Mouse (Mus musculus) MEL (cell line): ENCODE measurements around the gene Galt. TPM values are rescaled to one million over a fixed set of nuclear protein-coding genes. Genes with fewer than 3 reads are reported as not detected.

ENCODE experiments used
- DNase-seq: peaks from one replicate; pipeline ENCODE4 v3.0.0; 2011; ENCODE audit warnings: low read depth, low spot score
- H3K27ac ChIP-seq: 2 replicates; pipeline ENCODE4 v1.5.1; 2012; ENCODE audit warnings: low read depth, mild to moderate bottlenecking, control low read depth, low read length, moderate library complexity; ENCODE audit not compliant: control insufficient read depth
- H3K27me3 ChIP-seq, 2 experiments: fragments of 150-350 bp in 1 of 2; sonication (generic) in 1 of 2; 2 replicates each; pipeline ENCODE4 v1.6.1; 2012; ENCODE audit warnings: low read length in 2 of 2, mild to moderate bottlenecking in 2 of 2, improper control_type of control experiment in 1 of 2, moderate library complexity in 1 of 2; ENCODE audit not compliant: insufficient read depth in 2 of 2, control insufficient read depth in 1 of 2
- H3K36me3 ChIP-seq, 2 experiments: 2 replicates each; pipeline ENCODE4 v1.6.1; 2012 to 2014; ENCODE audit warnings: low read length in 2 of 2, improper control_type of control experiment in 1 of 2, inconsistent platforms in 1 of 2, mild to moderate bottlenecking in 1 of 2; ENCODE audit not compliant: insufficient read depth in 2 of 2, control insufficient read depth in 1 of 2
- H3K4me1 ChIP-seq, 2 experiments: fragments of 150-350 bp in 1 of 2; sonication (generic) in 1 of 2; 2 replicates each; pipeline ENCODE4 v1.6.1; 2012; ENCODE audit warnings: low read length in 2 of 2, improper control_type of control experiment in 1 of 2, mild to moderate bottlenecking in 1 of 2; ENCODE audit not compliant: insufficient read depth in 2 of 2, control insufficient read depth in 1 of 2
- H3K4me3 ChIP-seq, 2 experiments: fragments of 150-350 bp in 1 of 2; sonication (generic) in 1 of 2; 2 replicates each; pipeline ENCODE4 v1.5.1; 2012; ENCODE audit warnings: low read depth in 2 of 2, low read length in 2 of 2, mild to moderate bottlenecking in 2 of 2, moderate library complexity in 2 of 2, control low read depth in 1 of 2, improper control_type of control experiment in 1 of 2; ENCODE audit not compliant: control insufficient read depth in 1 of 2, insufficient read depth in 1 of 2
- H3K79me2 ChIP-seq: 2 replicates; pipeline ENCODE4 v1.6.1; 2012; ENCODE audit warnings: mild to moderate bottlenecking, low read length, moderate library complexity; ENCODE audit not compliant: control insufficient read depth, poor library complexity, insufficient read depth
- H3K9ac ChIP-seq: 2 replicates; pipeline ENCODE4 v1.6.1; 2012; ENCODE audit warnings: low read depth, mild to moderate bottlenecking, control low read depth, low read length, moderate library complexity; ENCODE audit not compliant: control insufficient read depth, poor library complexity, severe bottlenecking
- H3K9me3 ChIP-seq: fragments of 150-350 bp; sonication (generic); replicated peaks from 2 replicates; pipeline ENCODE4 v1.6.1; 2012; ENCODE audit warnings: mild to moderate bottlenecking, low read length, improper control_type of control experiment, moderate library complexity; ENCODE audit not compliant: insufficient read depth
- CHD1 ChIP-seq: IDR thresholded peaks from 2 replicates; pipeline ENCODE4 v1.6.1; 2012; ENCODE audit warnings: low read depth, mild to moderate bottlenecking, inconsistent platforms, low read length, improper control_type of control experiment
- CTCF ChIP-seq, 3 experiments: IDR thresholded peaks in 2 of 3; conservative IDR thresholded peaks in 1 of 3; 2 replicates each; pipeline ENCODE4 v1.5.1; 2011 to 2012; ENCODE audit warnings: low read length in 3 of 3, low read depth in 2 of 3, mild to moderate bottlenecking in 2 of 3, improper control_type of control experiment in 1 of 3, inconsistent platforms in 1 of 3, mixed read lengths in 1 of 3, moderate library complexity in 1 of 3; ENCODE audit not compliant: control insufficient read depth in 1 of 3, insufficient read depth in 1 of 3, poor library complexity in 1 of 3, severe bottlenecking in 1 of 3
- E2F4 ChIP-seq: IDR thresholded peaks from 2 replicates; pipeline ENCODE4 v1.6.1; 2011; ENCODE audit warnings: low read depth, low read length, improper control_type of control experiment, borderline replicate concordance
- KAT2A ChIP-seq: conservative IDR thresholded peaks from 2 replicates; pipeline ENCODE4 v1.6.1; 2012; ENCODE audit warnings: low read depth, low read length, improper control_type of control experiment, inconsistent platforms
- MAFK ChIP-seq: IDR thresholded peaks from 2 replicates; pipeline ENCODE4 v1.6.1; 2011; ENCODE audit warnings: low read depth, mild to moderate bottlenecking, low read length, improper control_type of control experiment, borderline replicate concordance
- MYC ChIP-seq: IDR thresholded peaks from 2 replicates; pipeline ENCODE4 v1.6.1; 2011; ENCODE audit warnings: low read depth, mild to moderate bottlenecking, low read length, improper control_type of control experiment, moderate library complexity
- NRF1 ChIP-seq: IDR thresholded peaks from 2 replicates; pipeline ENCODE4 v1.6.1; 2014; ENCODE audit warnings: low read depth, mild to moderate bottlenecking, inconsistent platforms, low read length, improper control_type of control experiment, moderate library complexity; ENCODE audit not compliant: poor library complexity, insufficient read depth, severe bottlenecking
- POLR2A ChIP-seq, 2 experiments: IDR thresholded peaks; 2 replicates each; pipeline ENCODE4 v1.6.1; 2011 to 2012; ENCODE audit warnings: low read length in 2 of 2, mild to moderate bottlenecking in 2 of 2, control low read depth in 1 of 2, improper control_type of control experiment in 1 of 2, low read depth in 1 of 2, moderate library complexity in 1 of 2; ENCODE audit not compliant: control insufficient read depth in 1 of 2, insufficient read depth in 1 of 2, poor library complexity in 1 of 2
- POLR2AphosphoS2 ChIP-seq: IDR thresholded peaks from 2 replicates; pipeline ENCODE4 v1.6.1; 2011; ENCODE audit warnings: low read length, improper control_type of control experiment
- POLR2AphosphoS5 ChIP-seq: IDR thresholded peaks from 2 replicates; pipeline ENCODE4 v1.6.1; 2012; ENCODE audit warnings: low read depth, borderline replicate concordance, mild to moderate bottlenecking, inconsistent platforms, low read length, moderate library complexity, mixed read lengths
- SMC3 ChIP-seq: IDR thresholded peaks from 2 replicates; pipeline ENCODE4 v1.6.1; 2011; ENCODE audit warnings: low read depth, low read length, improper control_type of control experiment
- TBP ChIP-seq: IDR thresholded peaks from 2 replicates; pipeline ENCODE4 v1.8.0; 2011; ENCODE audit warnings: low read depth, low read length, improper control_type of control experiment
- TCF12 ChIP-seq: IDR thresholded peaks from 2 replicates; pipeline ENCODE4 v1.6.1; 2014; ENCODE audit warnings: low read depth, mild to moderate bottlenecking, inconsistent platforms, low read length, improper control_type of control experiment, moderate library complexity
- UBTF ChIP-seq: IDR thresholded peaks from 2 replicates; pipeline ENCODE4 v1.6.1; 2012; ENCODE audit warnings: low read depth, mild to moderate bottlenecking, inconsistent platforms, low read length, improper control_type of control experiment, moderate library complexity, borderline replicate concordance; ENCODE audit not compliant: insufficient read depth
- USF1 ChIP-seq: IDR thresholded peaks from 2 replicates; pipeline ENCODE4 v1.6.1; 2014; ENCODE audit warnings: low read depth, mild to moderate bottlenecking, inconsistent platforms, low read length, improper control_type of control experiment, moderate library complexity
- ZKSCAN1 ChIP-seq: IDR thresholded peaks from 2 replicates; pipeline ENCODE4 v1.6.1; 2012; ENCODE audit warnings: low read depth, mild to moderate bottlenecking, inconsistent platforms, low read length, improper control_type of control experiment, moderate library complexity
- ZNF384 ChIP-seq: IDR thresholded peaks from 2 replicates; pipeline ENCODE4 v1.6.1; 2012; ENCODE audit warnings: low read depth, mild to moderate bottlenecking, inconsistent platforms, low read length, improper control_type of control experiment
- polyA plus RNA-seq, 2 experiments: library from polyadenylated mRNA; stranded (reverse) in 1 of 2; unstranded in 1 of 2; fragments of >175 nt in 1 of 2; fragments of >200 nt in 1 of 2; gene quantifications; 2 replicates each; pipeline versions ENCODE4 v1.2.1 to v1.2.4; 2012; ENCODE audit warnings: low replicate concordance in 2 of 2, low read depth in 1 of 2; ENCODE audit not compliant: insufficient read length in 2 of 2, insufficient read depth in 1 of 2, missing spikeins in 1 of 2
- total RNA-seq: library from RNA; depleted of rRNA; stranded (reverse); fragments of 300-350 nt; gene quantifications from 2 replicates; pipeline ENCODE4 v1.2.3, GENCODE M21; 2012

The Galt gene
- total and polyA plus RNA-seq, 3 experiments = 26.5 to 31.9 TPM; not detected in 1

DNA sequence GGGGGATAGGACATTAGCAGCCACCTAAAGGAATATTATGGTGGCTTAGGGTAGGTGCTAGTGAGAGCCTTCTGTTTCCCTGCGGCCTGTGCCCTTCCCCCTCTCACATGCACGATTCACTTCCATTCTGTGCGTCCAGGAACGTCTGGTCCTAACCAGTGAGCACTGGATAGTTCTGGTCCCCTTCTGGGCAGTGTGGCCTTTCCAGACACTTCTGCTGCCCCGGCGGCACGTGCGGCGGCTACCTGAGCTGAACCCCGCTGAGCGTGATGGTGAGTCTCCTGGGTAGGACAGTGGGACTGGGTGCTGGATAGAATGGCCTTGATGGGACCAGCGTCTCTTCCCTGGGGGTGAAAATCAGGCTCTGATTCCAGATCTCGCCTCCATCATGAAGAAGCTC is 2.3 kb downstream of the Galt start:
- Histone ChIP-seq H3K36me3 (peaks cover 0 to 13% of the 10 kb centered on the region in 2 experiments; a peak in 2 of 4 replicates), H3K9me3 (no peaks in the 10 kb centered on the region), H3K27ac (no peak overlapping the region), H3K4me1 (peaks cover 6 to 22% of the 10 kb centered on the region in 2 experiments), H3K4me3 (no peak overlapping the region), H3K79me2 (peaks cover 1% of the 10 kb centered on the region; the same call in 1 of the 2 replicates), H3K27me3 (no peaks in the 10 kb centered on the region), H3K9ac (no peak overlapping the region)
- no peak for TF ChIP-seq SMC3
- no peak for TF ChIP-seq ZKSCAN1
- TF ChIP-seq POLR2A (IDR thresholded peaks at IDR 0.05; ENCODE audit: control insufficient read depth in 1 of 2, insufficient read depth in 1 of 2, low read depth in 1 of 2, low read length in 2 of 2, poor library complexity in 1 of 2) = no peak
- TF ChIP-seq USF1 = no peak
- no peak for TF ChIP-seq CHD1
- no peak for TF ChIP-seq POLR2AphosphoS5
- no peak for TF ChIP-seq CTCF (IDR thresholded peaks at IDR 0.05 in 2 of 3, conservative IDR thresholded peaks at IDR 0.05 in 1 of 3; ENCODE audit: control insufficient read depth in 1 of 3, insufficient read depth in 1 of 3, low read depth in 2 of 3, low read length in 3 of 3, poor library complexity in 1 of 3, severe bottlenecking in 1 of 3)
- TF ChIP-seq E2F4 = no peak
- TF ChIP-seq KAT2A = no peak
- no peak for TF ChIP-seq MAFK
- no peak for TF ChIP-seq TCF12
- TF ChIP-seq MYC = no peak
- TF ChIP-seq NRF1 = no peak
- DNase-seq = no peak

DNA sequence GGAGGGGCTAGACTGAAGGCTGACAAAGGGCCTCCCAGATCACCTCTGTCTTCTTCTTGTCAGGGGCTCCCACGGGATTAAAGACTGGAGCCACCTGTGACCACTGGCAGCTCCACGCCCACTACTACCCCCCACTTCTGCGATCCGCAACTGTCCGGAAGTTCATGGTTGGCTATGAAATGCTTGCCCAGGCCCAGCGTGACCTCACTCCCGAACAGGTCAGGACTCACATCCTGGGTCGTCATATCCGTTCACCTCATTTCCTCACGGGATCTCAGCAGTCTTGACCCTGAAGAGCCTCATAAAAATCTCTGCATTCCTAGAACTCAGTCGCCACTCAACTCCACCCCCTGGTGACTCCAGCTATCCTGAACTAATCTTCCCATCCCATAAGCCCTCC is 3.0 kb downstream of the Galt start:
- no peak overlapping the region for H3K27ac ChIP-seq
- no peak for DNase-seq
- peaks cover 0 to 13% of the 10 kb centered on the region in 2 experiments; a peak in 2 of 4 replicates for H3K36me3 ChIP-seq
- no peak for TF ChIP-seq POLR2A (IDR thresholded peaks at IDR 0.05; ENCODE audit: control insufficient read depth in 1 of 2, insufficient read depth in 1 of 2, low read depth in 1 of 2, low read length in 2 of 2, poor library complexity in 1 of 2)
- no peak for TF ChIP-seq CTCF (IDR thresholded peaks at IDR 0.05 in 2 of 3, conservative IDR thresholded peaks at IDR 0.05 in 1 of 3; ENCODE audit: control insufficient read depth in 1 of 3, insufficient read depth in 1 of 3, low read depth in 2 of 3, low read length in 3 of 3, poor library complexity in 1 of 3, severe bottlenecking in 1 of 3)
- TF ChIP-seq POLR2AphosphoS2 = no peak
- TF ChIP-seq UBTF = no peak
- no peak for TF ChIP-seq USF1
- no peak for TF ChIP-seq ZNF384
- no peak for TF ChIP-seq SMC3
- TF ChIP-seq TBP = no peak
- no peak for TF ChIP-seq TCF12
- no peak for TF ChIP-seq NRF1
- TF ChIP-seq, all 39 proteins: peak for 0
- H3K79me2 ChIP-seq = peaks cover 1% of the 10 kb centered on the region; the same call in 1 of the 2 replicates
- H3K4me1 ChIP-seq = peaks cover 6 to 22% of the 10 kb centered on the region in 2 experiments
- no peak overlapping the region for H3K4me3 ChIP-seq
- no peaks in the 10 kb centered on the region for H3K27me3 ChIP-seq
- no peaks in the 10 kb centered on the region for H3K9me3 ChIP-seq
- no peak overlapping the region for H3K9ac ChIP-seq
